Mouse (Mus musculus): Measurements from ENCODE around the gene Hif3a. TPM values are rescaled to one million over a fixed set of nuclear protein-coding genes. Genes with fewer than 3 reads are reported as not detected.

The Hif3a gene
- polyA plus RNA-seq, 1 experiment from 2014 or later, result 6.1 TPM

DNA sequence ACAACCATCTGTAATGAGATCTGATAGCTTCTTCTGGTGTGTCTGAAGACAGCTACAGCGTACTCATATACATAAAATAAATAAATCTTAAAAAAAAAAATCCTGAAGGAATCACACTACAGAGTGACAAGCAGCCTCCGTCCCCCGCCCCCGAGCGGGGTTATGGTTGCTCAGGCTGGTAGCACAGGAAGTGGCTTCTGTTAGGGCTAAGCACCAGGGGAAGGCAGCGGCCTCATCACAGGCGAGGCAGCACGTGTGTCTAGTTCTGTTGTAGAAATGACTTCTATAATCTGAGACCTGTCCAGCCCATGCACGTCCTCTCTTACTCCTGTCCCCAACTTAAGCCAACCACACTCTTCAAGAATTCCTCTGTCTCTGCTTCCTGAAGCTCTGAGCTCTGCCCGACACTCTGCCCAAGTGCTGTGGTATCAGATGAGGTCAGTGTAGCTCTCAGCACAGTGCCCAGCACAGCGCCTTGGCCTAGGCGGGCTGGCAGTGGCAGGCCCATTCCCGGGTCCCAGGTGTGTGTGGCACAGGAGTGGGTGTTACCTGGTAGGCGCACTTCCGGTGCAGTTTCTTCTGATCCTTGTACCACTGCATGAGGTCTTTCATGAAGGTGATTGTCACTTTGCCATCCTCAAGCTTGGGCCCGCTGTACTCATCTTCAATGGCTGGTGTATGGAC, 52.8 kb downstream of the Hif3a start:
- TF ChIP-seq CTCF (IDR thresholded peaks at IDR 0.05; ENCODE audit: low read depth), result no peak
- Histone ChIP-seq H3K4me1 (replicated peaks; ENCODE audit: insufficient read depth, low read length) (no peaks in the 10 kb centered on the region), H3K9me3 (replicated peaks; ENCODE audit: low read length) (no peaks in the 10 kb centered on the region), H3K27ac (no peak overlapping the region), H3K27me3 (ENCODE audit: insufficient read depth, low read length) (no peaks in the 10 kb centered on the region), H3K4me3 (replicated peaks; ENCODE audit: low read depth, low read length) (no peak overlapping the region), H3K36me3 (ENCODE audit: insufficient read depth, low read length) (peaks cover 81% of the 10 kb centered on the region), H3K4me2 (ENCODE audit: low read length) (no peak overlapping the region), H3K9ac (ENCODE audit: low read depth, low read length) (no peak overlapping the region)
- WGBS, result 88% methylated on average over 16 of the region's 16 CpGs
- ATAC-seq (replicated peaks; ENCODE audit: low FRiP score, low read depth), result no peak
- DNase-seq (ENCODE audit: low spot score), result no peak

GRCm38 (mm10) chr7:17007300-17007699, 54.9 kb downstream of the Hif3a start:
- peaks cover 61% of the 10 kb centered on the region for H3K36me3 ChIP-seq (ENCODE audit: insufficient read depth, low read length)
- H3K4me3 ChIP-seq (replicated peaks; ENCODE audit: low read depth, low read length), result no peak overlapping the region
- 84% methylated on average over 4 of the region's 4 CpGs for WGBS
- no peak overlapping the region for H3K4me2 ChIP-seq (ENCODE audit: low read length)
- peak; percentile 87 for TF ChIP-seq CTCF (IDR thresholded peaks at IDR 0.05; ENCODE audit: low read depth)
- H3K27me3 ChIP-seq (ENCODE audit: insufficient read depth, low read length), result no peaks in the 10 kb centered on the region
- no peak overlapping the region for H3K9ac ChIP-seq (ENCODE audit: low read depth, low read length)
- peak; percentile 53 for DNase-seq (ENCODE audit: low spot score)
- no peaks in the 10 kb centered on the region for H3K9me3 ChIP-seq (replicated peaks; ENCODE audit: low read length)
- H3K4me1 ChIP-seq (replicated peaks; ENCODE audit: insufficient read depth, low read length), result no peaks in the 10 kb centered on the region
- no peak overlapping the region for H3K27ac ChIP-seq
- ATAC-seq (replicated peaks; ENCODE audit: low FRiP score, low read depth), result no peak

- Histone ChIP-seq H3K9ac (ENCODE audit: low read depth, low read length) (no peak overlapping the region), H3K36me3 (ENCODE audit: insufficient read depth, low read length) (peaks cover 52% of the 10 kb centered on the region), H3K9me3 (replicated peaks; ENCODE audit: low read length) (no peaks in the 10 kb centered on the region), H3K27ac (no peak overlapping the region), H3K4me2 (ENCODE audit: low read length) (no peak overlapping the region), H3K4me3 (replicated peaks; ENCODE audit: low read depth, low read length) (no peak overlapping the region), H3K4me1 (replicated peaks; ENCODE audit: insufficient read depth, low read length) (no peaks in the 10 kb centered on the region), H3K27me3 (ENCODE audit: insufficient read depth, low read length) (no peaks in the 10 kb centered on the region)
- ATAC-seq (replicated peaks; ENCODE audit: low FRiP score, low read depth) (no peak), DNase-seq (ENCODE audit: low spot score) (no peak)
- WGBS, result 83% methylated on average over 7 of the region's 7 CpGs
- no peak for TF ChIP-seq CTCF (IDR thresholded peaks at IDR 0.05; ENCODE audit: low read depth)
Observed at GRCm38 (mm10) chr7:17004716-17005115, 57.5 kb downstream of the Hif3a start.

GRCm38 (mm10) chr7:17003230-17003960, 58.8 kb downstream of the Hif3a start:
- H3K36me3 ChIP-seq (ENCODE audit: insufficient read depth, low read length), result peaks cover 51% of the 10 kb centered on the region
- WGBS, result 68% methylated on average over 7 of the region's 7 CpGs
- DNase-seq (ENCODE audit: low spot score) (peak; percentile 57), ATAC-seq (replicated peaks; ENCODE audit: low FRiP score, low read depth) (no peak; the same call in 1 of the 2 replicates)
- no peaks in the 10 kb centered on the region for H3K9me3 ChIP-seq (replicated peaks; ENCODE audit: low read length)
- no peak overlapping the region for H3K9ac ChIP-seq (ENCODE audit: low read depth, low read length)
- peak overlapping the region; percentile 47 for H3K27ac ChIP-seq
- no peaks in the 10 kb centered on the region for H3K4me1 ChIP-seq (replicated peaks; ENCODE audit: insufficient read depth, low read length)
- H3K27me3 ChIP-seq (ENCODE audit: insufficient read depth, low read length), result no peaks in the 10 kb centered on the region
- no peak overlapping the region for H3K4me2 ChIP-seq (ENCODE audit: low read length)
- no peak for TF ChIP-seq CTCF (IDR thresholded peaks at IDR 0.05; ENCODE audit: low read depth)
- H3K4me3 ChIP-seq (replicated peaks; ENCODE audit: low read depth, low read length), result no peak overlapping the region

DNA sequence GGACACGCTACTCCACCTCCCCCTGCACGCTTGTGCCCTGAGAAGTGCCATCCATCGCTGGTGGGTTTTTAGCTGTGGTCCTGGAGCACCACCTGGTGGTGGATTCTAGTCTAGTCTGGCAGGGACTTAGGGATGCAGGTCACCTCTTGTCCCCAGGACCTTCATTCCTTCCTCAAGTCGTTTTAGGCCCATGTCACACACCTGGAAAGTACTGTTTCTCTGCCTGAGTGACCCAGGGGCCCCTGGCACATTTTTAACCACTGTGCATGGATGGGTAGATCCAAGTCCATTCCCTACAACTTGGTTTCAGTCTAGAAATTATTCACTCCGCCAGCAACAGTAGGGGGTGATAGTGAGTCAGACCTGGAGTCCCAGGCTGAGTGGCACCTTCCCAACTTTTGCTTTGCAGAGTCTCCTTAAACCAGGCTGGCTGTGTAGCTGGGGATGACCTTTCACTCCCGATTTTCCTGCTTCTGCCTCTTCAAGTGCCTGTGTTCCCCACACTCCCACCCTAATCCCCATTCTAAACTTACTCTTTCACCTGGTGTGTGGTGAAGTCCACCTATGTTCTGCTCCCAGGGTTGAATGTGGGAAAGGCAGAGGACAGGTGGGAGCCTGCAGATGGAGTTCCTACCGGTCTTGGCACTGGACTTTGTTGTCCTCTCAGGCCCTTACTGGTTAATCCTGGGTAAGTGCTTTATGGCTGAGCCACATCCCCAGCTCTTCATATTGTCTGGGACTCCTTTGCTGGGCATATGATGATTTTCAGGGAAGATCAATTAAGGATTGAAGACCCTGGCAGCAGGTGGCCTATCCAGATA, 59.6 kb downstream of the Hif3a start:
- H3K9ac ChIP-seq (ENCODE audit: low read depth, low read length), result no peak overlapping the region
- peak; percentile 55 for ATAC-seq (replicated peaks; ENCODE audit: low FRiP score, low read depth)
- peak; percentile 92 for TF ChIP-seq CTCF (IDR thresholded peaks at IDR 0.05; ENCODE audit: low read depth)

DNA sequence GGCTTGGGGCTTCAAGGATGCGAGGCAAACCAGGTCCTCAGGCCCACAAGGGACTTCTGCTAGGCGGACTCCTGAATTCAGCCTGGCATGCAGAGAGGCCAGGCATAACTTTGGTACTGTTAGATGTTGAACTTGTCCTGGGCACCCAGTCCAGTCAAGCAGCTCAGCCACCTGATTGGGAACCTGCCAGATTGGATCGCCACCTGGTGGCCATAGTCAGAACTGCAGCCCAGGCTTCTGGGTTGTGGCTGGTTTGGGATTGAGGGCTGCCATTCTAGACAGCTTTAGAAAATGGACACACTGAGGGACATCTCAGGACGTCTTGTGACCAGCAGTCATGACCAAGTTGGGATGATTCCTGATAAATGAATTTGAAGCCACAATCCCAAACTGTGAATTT, 62.6 kb downstream of the Hif3a start:
- Histone ChIP-seq H3K4me3 (replicated peaks; ENCODE audit: low read depth, low read length) (no peak overlapping the region), H3K36me3 (ENCODE audit: insufficient read depth, low read length) (peaks cover 26% of the 10 kb centered on the region), H3K9me3 (replicated peaks; ENCODE audit: low read length) (no peaks in the 10 kb centered on the region), H3K4me1 (replicated peaks; ENCODE audit: insufficient read depth, low read length) (peaks cover 23% of the 10 kb centered on the region), H3K27ac (no peak overlapping the region), H3K27me3 (ENCODE audit: insufficient read depth, low read length) (no peaks in the 10 kb centered on the region), H3K9ac (ENCODE audit: low read depth, low read length) (no peak overlapping the region), H3K4me2 (ENCODE audit: low read length) (no peak overlapping the region)
- DNase-seq (ENCODE audit: low spot score) (peak; percentile 79), ATAC-seq (replicated peaks; ENCODE audit: low FRiP score, low read depth) (no peak)
- TF ChIP-seq CTCF (IDR thresholded peaks at IDR 0.05; ENCODE audit: low read depth), result peak; percentile 97
- WGBS, result 29% methylated on average over 4 of the region's 4 CpGs

More for the DNA sequence above, 59.6 kb downstream of the Hif3a start:
- Histone ChIP-seq H3K9me3 (replicated peaks; ENCODE audit: low read length) (no peaks in the 10 kb centered on the region), H3K4me3 (replicated peaks; ENCODE audit: low read depth, low read length) (no peak overlapping the region), H3K36me3 (ENCODE audit: insufficient read depth, low read length) (peaks cover 52% of the 10 kb centered on the region), H3K4me1 (replicated peaks; ENCODE audit: insufficient read depth, low read length) (0 out of 2 replicates have a peak, but pooled peaks cover 1% of the 10 kb centered on the region), H3K27me3 (ENCODE audit: insufficient read depth, low read length) (no peaks in the 10 kb centered on the region), H3K4me2 (ENCODE audit: low read length) (no peak overlapping the region), H3K27ac (peak overlapping the region; percentile 37; the same call in 1 of the 2 replicates)
- DNase-seq (ENCODE audit: low spot score), result peak; percentile 86
- 14% methylated on average over 7 of the region's 7 CpGs for WGBS

Data from kidney, postnatal 0 days (tissue).